Mouse (Mus musculus) layer of hippocampus, adult 6 months (tissue): Measurements from ENCODE around the gene Tnfsf4. TPM values are rescaled to one million over a fixed set of nuclear protein-coding genes. Genes with fewer than 3 reads are reported as not detected.

Experiments used
- long read RNA-seq, 2 experiments: library from polyadenylated mRNA; unstranded; transcript quantifications; one replicate each; pipeline ENCODE4 v2.0.0; 2019 to 2020
- polyA plus RNA-seq: library from polyadenylated mRNA; unstranded; fragments of <200 nt; fragmentation: Nextera tagmentation; gene quantifications from 2 replicates; pipeline ENCODE4 v1.2.3, GENCODE M21; 2021

The Tnfsf4 gene
- not detected in 2 replicates for polyA plus RNA-seq
- long read RNA-seq, experiment 1, result 0 reads
- long read RNA-seq, experiment 2, result 0 reads

DNA sequence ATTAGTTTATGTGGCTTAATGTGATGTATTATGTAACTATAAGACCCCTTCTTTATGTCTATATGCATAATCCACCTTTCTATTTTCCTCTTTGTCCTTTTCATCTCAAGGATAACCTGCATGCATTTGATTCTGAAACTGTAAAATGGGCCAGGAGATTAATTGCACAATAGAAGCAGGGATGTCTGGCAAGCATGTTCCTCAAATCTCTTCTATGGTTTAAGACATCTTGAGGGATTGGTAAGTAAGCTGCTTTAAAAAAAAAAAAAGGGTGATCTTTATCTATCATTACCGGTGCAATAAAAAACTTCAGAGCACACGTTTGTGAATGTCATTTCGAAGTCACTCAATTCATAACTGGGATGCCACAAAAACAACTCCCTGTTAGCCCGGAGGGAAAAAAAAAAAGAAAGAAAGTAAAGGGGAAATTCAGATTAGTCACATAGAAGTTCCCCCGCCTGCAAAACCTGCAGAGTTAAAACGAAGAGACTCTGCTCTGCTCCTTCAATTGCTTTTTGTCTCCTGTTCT is at the start of gene Tnfsf4:
TSS of gene Tnfsf4 (plus strand) at position 479 of the 529 bp plus-strand sequence.

Other genes starting within 250 kb of the Tnfsf4 start
- not detected in 2 replicates for gene Tex50, start 236.1 kb upstream of the Tnfsf4 start, polyA plus RNA-seq
- 1,195 and 1,249 TPM in 2 replicates for gene Prdx6, start 144.2 kb upstream of the Tnfsf4 start, polyA plus RNA-seq
- gene Tnfsf18, start 99.2 kb downstream of the Tnfsf4 start, polyA plus RNA-seq, result not detected in 2 replicates